Mouse (Mus musculus): ENCODE results near the gene Slitrk5. TPM values are rescaled to one million over a fixed set of nuclear protein-coding genes. Genes with fewer than 3 reads are reported as not detected.
"Not testable (repeated sequence)": the region's sequence is repeated elsewhere in the genome, so short reads cannot be mapped to it uniquely, and the experiment has no call there.

Slitrk5 gene
- total RNA-seq (2017): not detected in 2 replicates

GRCm38 (mm10) chr14:111674664-111675147 lies at the start of gene Slitrk5:
TSS of gene Slitrk5 (plus strand) at chr14:111675097.
- ATAC-seq (replicated peaks; ENCODE audit: low read depth, poor library complexity, severe bottlenecking): peak; percentile 95

DNA sequence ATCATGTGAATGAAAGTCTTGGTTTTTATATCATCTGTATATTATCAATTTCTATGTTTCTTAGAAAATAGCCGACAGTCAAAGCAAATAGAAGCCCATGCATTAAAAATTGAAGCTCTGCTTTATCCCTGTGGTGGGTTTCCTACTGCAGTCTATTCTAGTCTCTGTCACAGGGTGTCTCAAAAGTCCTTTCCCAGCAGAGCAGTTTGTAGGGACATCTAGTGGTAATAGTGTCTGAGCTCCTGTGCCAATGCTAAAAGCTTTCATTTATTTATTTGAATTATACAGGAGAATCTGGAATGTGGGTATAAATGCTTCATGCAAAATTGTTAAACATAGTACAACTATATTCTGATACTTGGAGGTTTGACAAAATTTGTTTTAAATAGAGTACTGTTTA lies 2.0 kb upstream of the Slitrk5 start:
- ATAC-seq (replicated peaks; ENCODE audit: low read depth, poor library complexity, severe bottlenecking): no peak

- peak; percentile 24; the same call in 1 of the 2 replicates for ATAC-seq (replicated peaks; ENCODE audit: low read depth, poor library complexity, severe bottlenecking)
Measured at GRCm38 (mm10) chr14:111675211-111676165, 591 bp downstream of the Slitrk5 start.

DNA sequence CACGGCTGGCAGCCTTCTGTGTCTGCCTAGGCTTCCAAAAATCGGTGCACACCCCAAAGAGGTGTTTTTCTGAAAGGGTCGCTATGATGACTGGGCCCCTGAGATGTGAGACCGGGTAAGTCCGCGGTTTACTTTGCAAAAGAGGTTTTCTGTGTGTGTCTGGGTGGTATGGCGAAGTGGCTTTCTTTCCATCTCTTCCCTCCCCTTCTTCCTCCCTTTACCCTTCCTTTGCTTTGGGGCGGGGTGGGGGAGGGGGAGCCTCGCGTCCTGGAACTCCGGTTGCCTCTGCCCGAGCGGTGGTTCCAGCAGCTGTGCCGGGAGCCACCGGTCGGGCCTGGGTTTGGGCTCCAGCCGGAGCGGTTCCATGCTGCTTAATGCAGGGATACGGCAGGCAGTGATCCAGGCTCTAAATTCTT lies 1.3 kb downstream of the Slitrk5 start:
- no peak for ATAC-seq (replicated peaks; ENCODE audit: low read depth, poor library complexity, severe bottlenecking)

- ATAC-seq (replicated peaks; ENCODE audit: low read depth, poor library complexity, severe bottlenecking): no peak
Measured at GRCm38 (mm10) chr14:111676851-111677291, 2.0 kb downstream of the Slitrk5 start.

- ATAC-seq (replicated peaks; ENCODE audit: low read depth, poor library complexity, severe bottlenecking): 0 out of 2 replicates have a peak, but pooled peaks have one; percentile 3
Measured at GRCm38 (mm10) chr14:111677361-111678070, 2.6 kb downstream of the Slitrk5 start.

DNA sequence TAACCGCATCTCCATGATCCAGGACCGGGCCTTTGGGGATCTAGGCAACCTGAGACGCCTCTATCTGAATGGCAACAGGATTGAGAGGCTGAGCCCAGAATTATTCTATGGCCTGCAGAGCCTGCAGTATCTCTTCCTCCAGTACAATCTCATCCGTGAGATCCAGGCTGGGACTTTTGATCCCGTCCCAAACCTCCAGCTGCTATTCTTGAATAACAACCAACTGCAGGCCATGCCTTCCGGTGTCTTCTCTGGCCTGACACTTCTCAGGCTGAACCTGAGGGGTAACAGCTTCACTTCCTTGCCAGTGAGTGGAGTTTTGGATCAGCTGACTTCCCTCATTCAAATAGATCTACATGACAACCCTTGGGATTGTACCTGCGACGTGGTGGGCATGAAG lies 5.4 kb downstream of the Slitrk5 start:
- no peak for ATAC-seq (replicated peaks; ENCODE audit: low read depth, poor library complexity, severe bottlenecking)

- ATAC-seq (replicated peaks; ENCODE audit: low read depth, poor library complexity, severe bottlenecking): peak; percentile 34
Measured at GRCm38 (mm10) chr14:111681092-111681708, 6.3 kb downstream of the Slitrk5 start.

- ATAC-seq (replicated peaks; ENCODE audit: low read depth, poor library complexity, severe bottlenecking): no peak
Measured at GRCm38 (mm10) chr14:111681773-111682172, 6.9 kb downstream of the Slitrk5 start.

DNA sequence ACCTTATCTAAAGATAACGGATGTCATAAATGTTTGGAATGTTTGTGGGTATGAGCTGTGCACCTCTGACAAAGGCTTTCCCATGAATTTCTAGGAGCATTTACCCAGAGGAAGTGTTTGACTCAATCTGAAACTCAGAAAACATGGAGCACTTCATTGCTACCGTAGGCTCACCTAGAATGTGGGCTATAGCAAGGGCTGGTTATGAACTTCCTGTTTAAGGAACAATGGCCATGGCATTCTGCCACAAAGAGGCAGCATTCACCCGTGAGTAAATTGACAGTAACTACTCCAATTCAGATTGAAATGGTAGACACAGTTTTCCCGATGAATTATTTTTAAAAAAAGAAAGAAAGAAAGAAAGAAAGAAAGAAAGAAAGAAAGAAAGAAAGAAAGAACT lies 8.6 kb downstream of the Slitrk5 start:
- no peak for ATAC-seq (replicated peaks; ENCODE audit: low read depth, poor library complexity, severe bottlenecking)

- not testable (repeated sequence) for ATAC-seq (replicated peaks; ENCODE audit: low read depth, poor library complexity, severe bottlenecking)
Measured at GRCm38 (mm10) chr14:111690139-111690538, 15.2 kb downstream of the Slitrk5 start.

DNA sequence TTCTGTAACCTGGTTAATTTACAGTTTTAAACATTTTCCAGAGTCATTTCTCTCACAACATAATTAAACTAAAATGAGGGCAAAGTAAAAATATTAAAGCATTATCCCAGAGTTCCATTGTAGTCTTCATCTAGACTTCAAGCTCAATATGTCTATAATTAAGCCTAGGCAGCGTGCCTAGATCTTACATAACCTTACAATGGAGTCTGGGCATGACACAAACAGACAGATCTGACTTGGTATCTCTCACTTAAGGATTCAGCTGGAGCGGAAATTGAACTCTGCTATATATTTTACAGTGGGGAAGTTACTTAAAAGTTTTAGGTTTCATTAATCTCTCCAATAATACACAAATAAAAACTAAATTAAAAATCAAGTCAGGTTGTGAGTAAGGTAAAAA lies 54.9 kb downstream of the Slitrk5 start:
- no peak for ATAC-seq (replicated peaks; ENCODE audit: low read depth, poor library complexity, severe bottlenecking)

Measured in common myeloid progenitor, adult 5-6 weeks (primary cell).